Mouse (Mus musculus) right cerebral cortex, postnatal 10 days (tissue): ENCODE measurements around the gene Zfp935.
"Not testable (repeated sequence)": the region's sequence is repeated elsewhere in the genome, so short reads cannot be mapped to it uniquely, and the experiment has no call there.

Source experiments
- DNase-seq, 2 experiments: peaks; one replicate each; pipeline ENCODE4 v3.0.0; 2021; ENCODE audit warnings: low spot score in 2 of 2

Zfp935 gene

GRCm38 (mm10) chr13:62558189-62559110, at the start of gene Zfp935:
Zfp935 (minus strand) TSS chr13:62558511.
- DNase-seq, result peak; percentile 78 to 81

- not testable (repeated sequence) for DNase-seq
These were observed 12.8 kb upstream of the Zfp935 start, which contains the start of gene Zfp934 for GRCm38 (mm10) chr13:62571099-62571498. Zfp934 (minus strand) TSS chr13:62571199.

- peak; percentile 22 to 23 for DNase-seq
These were observed 3.4 kb upstream of the Zfp935 start for GRCm38 (mm10) chr13:62561696-62562095.

GRCm38 (mm10) chr13:62530129-62530528, 28.2 kb downstream of the Zfp935 start:
- not testable (repeated sequence) for DNase-seq

GRCm38 (mm10) chr13:62510641-62511420, 47.5 kb downstream of the Zfp935 start:
- not testable (repeated sequence) for DNase-seq

- DNase-seq, result not testable (repeated sequence)
These were observed 85.7 kb downstream of the Zfp935 start for GRCm38 (mm10) chr13:62472661-62473060.

GRCm38 (mm10) chr13:62469947-62470346, 88.4 kb downstream of the Zfp935 start:
- DNase-seq, result not testable (repeated sequence)

- peak; percentile 94 to 96 for DNase-seq
These were observed 91.6 kb downstream of the Zfp935 start, which contains the start of gene Gm49359 for GRCm38 (mm10) chr13:62466424-62467334. Gm49359 (minus strand) TSS chr13:62466832.
